Mouse (Mus musculus): ENCODE measurements at regions not wholly inside any gene's neighbourhood (a gene's known extent, or its start where the extent isn't known, plus 50 kb on each side); places are given as distances from the start of the nearest gene placed in this dataset.
A peak's percentile ranks its signal among the peaks of the same experiment; 100 is the strongest.

DNA sequence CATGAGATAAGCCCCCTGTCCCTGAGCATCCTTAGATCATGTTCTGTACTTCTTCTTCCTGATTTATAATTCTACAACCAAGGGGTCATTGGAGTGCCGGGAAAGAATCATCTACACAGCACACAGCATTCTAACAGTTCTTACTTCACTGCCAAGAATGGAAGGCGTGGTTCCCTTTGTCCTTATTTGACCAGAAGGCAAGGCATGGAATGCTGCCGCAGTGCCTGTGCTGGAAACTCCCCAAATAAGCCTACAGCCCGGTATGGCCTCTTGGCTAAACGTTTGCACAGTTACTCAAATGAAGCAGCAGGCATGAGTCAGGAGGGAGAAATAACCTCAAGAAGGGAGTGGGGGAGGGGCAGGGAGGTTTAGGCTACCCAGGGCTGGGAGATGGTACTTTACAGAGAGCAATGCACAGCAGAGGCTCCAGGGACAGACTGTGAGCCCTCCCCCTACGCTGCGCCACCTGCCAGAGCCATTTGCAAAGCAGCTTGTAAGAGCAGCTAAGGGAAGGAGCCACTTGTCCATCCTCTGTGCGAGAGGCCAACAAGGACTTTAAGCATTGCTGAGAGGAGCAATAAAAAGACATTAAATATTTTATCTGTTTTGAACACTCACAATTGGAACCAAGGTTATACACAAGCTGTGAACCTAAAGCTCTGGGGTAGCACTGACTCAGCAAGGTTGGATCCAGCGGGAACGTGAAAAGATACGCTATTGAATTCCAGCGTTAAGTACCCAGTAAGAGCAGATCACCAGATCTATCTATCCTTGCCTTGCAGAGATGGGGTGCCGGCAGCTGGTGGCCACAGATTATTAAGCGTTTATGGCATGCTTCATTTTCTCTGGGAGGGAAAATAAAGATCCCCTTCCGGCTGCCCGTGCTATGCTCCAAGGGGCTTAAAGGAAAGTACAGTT, 104.2 kb upstream of the Klf7 start:
- TF ChIP-seq CTCF (IDR thresholded peaks at IDR 0.05; ENCODE audit: low read depth) (0 out of 2 replicates have a peak, but pooled peaks have one; percentile 11), EP300 (IDR thresholded peaks at IDR 0.05; ENCODE audit: low read depth) (peak; percentile 69; the same call in 1 of the 2 replicates)
